Mouse (Mus musculus): ENCODE data around the gene Arhgef11. TPM values are rescaled to one million over a fixed set of nuclear protein-coding genes. Genes with fewer than 3 reads are reported as not detected.

Arhgef11 gene
- polyA plus RNA-seq, 1 experiment from 2014 or later, result 11.0 TPM

DNA sequence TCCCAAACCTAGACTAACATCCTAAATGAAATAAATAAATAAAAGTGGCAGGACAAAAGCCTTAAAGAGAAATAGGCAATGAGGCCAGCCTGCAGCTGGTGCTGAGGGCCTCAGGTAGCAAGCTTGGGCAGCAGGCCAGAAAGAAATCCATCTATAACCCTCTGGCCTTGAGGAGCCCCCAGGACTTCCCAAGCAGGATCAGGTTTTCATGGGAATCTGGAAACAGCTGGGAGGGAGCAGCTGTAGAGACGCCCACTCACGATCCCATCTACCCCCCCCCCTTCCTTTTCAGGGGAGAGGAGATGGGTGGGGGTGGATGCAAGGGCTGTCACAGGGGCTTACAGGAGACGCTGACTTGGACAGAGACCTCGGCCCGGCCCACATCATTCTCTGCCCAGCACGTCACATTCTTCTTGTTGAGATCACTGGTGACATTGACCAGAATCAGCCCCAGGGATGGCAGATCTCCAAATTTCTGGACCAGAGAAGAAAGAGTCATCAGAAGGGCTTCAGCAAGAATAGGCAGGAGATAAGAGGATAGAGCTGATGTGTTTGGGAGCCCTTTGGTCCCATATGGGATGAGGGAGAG, 168.4 kb downstream of the Arhgef11 start:
- Histone ChIP-seq H3K4me2 (ENCODE audit: low read length) (no peak overlapping the region), H3K9me3 (replicated peaks; ENCODE audit: low read length) (no peaks in the 10 kb centered on the region), H3K9ac (ENCODE audit: low read depth, low read length) (0 out of 2 replicates have a peak overlapping the region, but pooled peaks have one; percentile 18), H3K36me3 (ENCODE audit: insufficient read depth, low read length) (no peaks in the 10 kb centered on the region), H3K4me1 (replicated peaks; ENCODE audit: insufficient read depth, low read length) (peaks cover 7% of the 10 kb centered on the region; the same call in 1 of the 2 replicates), H3K4me3 (replicated peaks; ENCODE audit: low read depth, low read length) (no peak overlapping the region), H3K27ac (no peak overlapping the region), H3K27me3 (ENCODE audit: insufficient read depth, low read length) (no peaks in the 10 kb centered on the region)
- TF ChIP-seq CTCF (IDR thresholded peaks at IDR 0.05; ENCODE audit: low read depth), result no peak
- WGBS, result 17% methylated on average over 6 of the region's 6 CpGs
- no peak for ATAC-seq (replicated peaks; ENCODE audit: low FRiP score, low read depth)
- DNase-seq (ENCODE audit: low spot score), result peak; percentile 36

Small RNA genes lying within 50 kb of the gene (microRNA-seq; reads per million reads assigned to microRNA genes)
- not detected for gene Gm24109

Other genes with a start within 250 kb of the Arhgef11 start
- gene Fcrl1, start 241.2 kb upstream of the Arhgef11 start, polyA plus RNA-seq (2015; fragmentation: Nextera tagmentation; extraction: Ambion mirVana), result 0.34 TPM in 2 replicates
- gene Fcrl5, start 181.8 kb upstream of the Arhgef11 start, polyA plus RNA-seq (2015; fragmentation: Nextera tagmentation; extraction: Ambion mirVana), result not detected in 2 replicates
- gene Etv3, start 92.2 kb upstream of the Arhgef11 start, polyA plus RNA-seq (2015; fragmentation: Nextera tagmentation; extraction: Ambion mirVana), result 10.2 and 10.9 TPM in 2 replicates
- gene Lrrc71, start 131.1 kb downstream of the Arhgef11 start, polyA plus RNA-seq (2015; fragmentation: Nextera tagmentation; extraction: Ambion mirVana), result 0.37 and 0.45 TPM in 2 replicates
- 2.1 and 2.3 TPM in 2 replicates for gene Ntrk1, start 177.6 kb downstream of the Arhgef11 start, polyA plus RNA-seq (2015; fragmentation: Nextera tagmentation; extraction: Ambion mirVana)
- gene Insrr, start 179.4 kb downstream of the Arhgef11 start, polyA plus RNA-seq (2015; fragmentation: Nextera tagmentation; extraction: Ambion mirVana), result 1.9 and 2.3 TPM in 2 replicates
- gene Pear1, start 206.7 kb downstream of the Arhgef11 start, polyA plus RNA-seq (2015; fragmentation: Nextera tagmentation; extraction: Ambion mirVana), result 31.6 and 35.4 TPM in 2 replicates
- 0.11 TPM in 1 of 2 replicates, not detected in the other for gene Sh2d2a, start 229.2 kb downstream of the Arhgef11 start, polyA plus RNA-seq (2015; fragmentation: Nextera tagmentation; extraction: Ambion mirVana)

All from kidney, postnatal 0 days (tissue).